Mouse (Mus musculus) bone marrow, adult 2 months (tissue): ENCODE measurements around the gene Ppp3r2.

Source experiments
- CTCF ChIP-seq: fragments of 200-500 bp; IDR thresholded peaks from 2 replicates; pipeline ENCODE4 v1.5.1; 2011; ENCODE audit warnings: low read length, control low read depth; ENCODE audit not compliant: control insufficient read depth, insufficient read depth
- POLR2A ChIP-seq: fragments of 200-500 bp; IDR thresholded peaks from 2 replicates; pipeline ENCODE4 v1.6.1; 2011; ENCODE audit warnings: low read depth, mild to moderate bottlenecking, control low read depth, low read length, borderline replicate concordance; ENCODE audit not compliant: control insufficient read depth

GRCm38 (mm10) chr4:49676071-49676470 lies 5.8 kb downstream of the Ppp3r2 start:
- no peak for TF ChIP-seq CTCF
- TF ChIP-seq POLR2A, result no peak
